Mouse (Mus musculus): Measurements from ENCODE around the gene Mettl7a1.
"Not testable (repeated sequence)": the region's sequence is repeated elsewhere in the genome, so short reads cannot be mapped to it uniquely, and the experiment has no call there.

The Mettl7a1 gene

GRCm38 (mm10) chr15:100329336-100329735 is 25.4 kb downstream of the Mettl7a1 start:
- in situ Hi-C loops (cut with MboI; ENCODE audit: low pct_unique_long_range_greater_than_20kb in 1 of 2, low sequenced_read_pairs in 2 of 2, unreplicated experiment in 1 of 2) = loop anchor here in 1 of 2 experiments (5.0 kb wide), 1 partner anchor 292 kb away; the partner anchor contains the start of gene Dip2b

GRCm38 (mm10) chr15:100330739-100331138 is 26.8 kb downstream of the Mettl7a1 start:
- in situ Hi-C loops (cut with MboI; ENCODE audit: low pct_unique_long_range_greater_than_20kb in 1 of 2, low sequenced_read_pairs in 2 of 2, unreplicated experiment in 1 of 2) = no loop called here

GRCm38 (mm10) chr15:100332077-100332961 is 28.4 kb downstream of the Mettl7a1 start:
- in situ Hi-C loops (cut with MboI; ENCODE audit: low pct_unique_long_range_greater_than_20kb in 1 of 2, low sequenced_read_pairs in 2 of 2, unreplicated experiment in 1 of 2) = not testable (repeated sequence)

GRCm38 (mm10) chr15:100334629-100335028 is 30.7 kb downstream of the Mettl7a1 start, which contains the start of gene Mettl7a3:
Gene Mettl7a3, plus strand, starts transcription at chr15:100334929.
- in situ Hi-C loops (cut with MboI; ENCODE audit: low pct_unique_long_range_greater_than_20kb in 1 of 2, low sequenced_read_pairs in 2 of 2, unreplicated experiment in 1 of 2) = no loop called here

GRCm38 (mm10) chr15:100337328-100337727 is 33.4 kb downstream of the Mettl7a1 start:
- in situ Hi-C loops (cut with MboI; ENCODE audit: low pct_unique_long_range_greater_than_20kb in 1 of 2, low sequenced_read_pairs in 2 of 2, unreplicated experiment in 1 of 2) = not testable (repeated sequence)

GRCm38 (mm10) chr15:100337847-100338246 is 33.9 kb downstream of the Mettl7a1 start:
- in situ Hi-C loops (cut with MboI; ENCODE audit: low pct_unique_long_range_greater_than_20kb in 1 of 2, low sequenced_read_pairs in 2 of 2, unreplicated experiment in 1 of 2) = not testable (repeated sequence)

GRCm38 (mm10) chr15:100341314-100341980 is 37.5 kb downstream of the Mettl7a1 start:
- in situ Hi-C loops (cut with MboI; ENCODE audit: low pct_unique_long_range_greater_than_20kb in 1 of 2, low sequenced_read_pairs in 2 of 2, unreplicated experiment in 1 of 2) = not testable (repeated sequence)

GRCm38 (mm10) chr15:100345484-100345883 is 41.5 kb downstream of the Mettl7a1 start:
- in situ Hi-C loops (cut with MboI; ENCODE audit: low pct_unique_long_range_greater_than_20kb in 1 of 2, low sequenced_read_pairs in 2 of 2, unreplicated experiment in 1 of 2) = no loop called here

- in situ Hi-C loops (cut with MboI; ENCODE audit: low pct_unique_long_range_greater_than_20kb in 1 of 2, low sequenced_read_pairs in 2 of 2, unreplicated experiment in 1 of 2) = no loop called here
Measured at GRCm38 (mm10) chr15:100346761-100347160, 42.8 kb downstream of the Mettl7a1 start.

GRCm38 (mm10) chr15:100349496-100349895 is 45.6 kb downstream of the Mettl7a1 start:
- in situ Hi-C loops (cut with MboI; ENCODE audit: low pct_unique_long_range_greater_than_20kb in 1 of 2, low sequenced_read_pairs in 2 of 2, unreplicated experiment in 1 of 2) = no loop called here

GRCm38 (mm10) chr15:100351501-100352060 is 47.6 kb downstream of the Mettl7a1 start:
- in situ Hi-C loops (cut with MboI; ENCODE audit: low pct_unique_long_range_greater_than_20kb in 1 of 2, low sequenced_read_pairs in 2 of 2, unreplicated experiment in 1 of 2) = no loop called here

- in situ Hi-C loops (cut with MboI; ENCODE audit: low pct_unique_long_range_greater_than_20kb in 1 of 2, low sequenced_read_pairs in 2 of 2, unreplicated experiment in 1 of 2) = no loop called here
Measured at GRCm38 (mm10) chr15:100352711-100353250, 48.8 kb downstream of the Mettl7a1 start, which contains the start of the genes Methig1 and Mettl7a2. Gene Methig1, plus strand, starts transcription at chr15:100353149. Gene Mettl7a2, plus strand, starts transcription at chr15:100353200.

- in situ Hi-C loops (cut with MboI; ENCODE audit: low pct_unique_long_range_greater_than_20kb in 1 of 2, low sequenced_read_pairs in 2 of 2, unreplicated experiment in 1 of 2) = not testable (repeated sequence)
Measured at GRCm38 (mm10) chr15:100353399-100353798, 49.5 kb downstream of the Mettl7a1 start.

GRCm38 (mm10) chr15:100355876-100356275 is 51.9 kb downstream of the Mettl7a1 start:
- in situ Hi-C loops (cut with MboI; ENCODE audit: low pct_unique_long_range_greater_than_20kb in 1 of 2, low sequenced_read_pairs in 2 of 2, unreplicated experiment in 1 of 2) = loop anchor here (5.0 kb wide), 1 partner anchor 44 kb away; no protein-coding TSS in a partner anchor

GRCm38 (mm10) chr15:100364242-100364641 is 60.3 kb downstream of the Mettl7a1 start, which contains the start of gene Higd1c:
Gene Higd1c, plus strand, starts transcription at chr15:100364542.
- in situ Hi-C loops (cut with MboI; ENCODE audit: low pct_unique_long_range_greater_than_20kb in 1 of 2, low sequenced_read_pairs in 2 of 2, unreplicated experiment in 1 of 2) = no loop called here

- in situ Hi-C loops (cut with MboI; ENCODE audit: low pct_unique_long_range_greater_than_20kb in 1 of 2, low sequenced_read_pairs in 2 of 2, unreplicated experiment in 1 of 2) = not testable (repeated sequence)
Measured at GRCm38 (mm10) chr15:100365967-100366366, 62.0 kb downstream of the Mettl7a1 start.

- in situ Hi-C loops (cut with MboI; ENCODE audit: low pct_unique_long_range_greater_than_20kb in 1 of 2, low sequenced_read_pairs in 2 of 2, unreplicated experiment in 1 of 2) = no loop called here
Measured at GRCm38 (mm10) chr15:100367119-100367518, 63.2 kb downstream of the Mettl7a1 start.

GRCm38 (mm10) chr15:100375066-100375465 is 71.1 kb downstream of the Mettl7a1 start:
- in situ Hi-C loops (cut with MboI; ENCODE audit: low pct_unique_long_range_greater_than_20kb in 1 of 2, low sequenced_read_pairs in 2 of 2, unreplicated experiment in 1 of 2) = no loop called here

All from mouse embryonic stem cell (cell line).